Mouse (Mus musculus): Measurements from ENCODE around the gene Clip3.
A peak's percentile ranks its signal among the peaks of the same experiment; 100 is the strongest.

Clip3 gene

GRCm38 (mm10) chr7:30295103-30295502 lies 3.6 kb downstream of the Clip3 start:
- DNase-seq (ENCODE audit: low spot score), result no peak

- no peak for DNase-seq (ENCODE audit: low spot score)
Measured at GRCm38 (mm10) chr7:30296816-30297215, 5.3 kb downstream of the Clip3 start.

GRCm38 (mm10) chr7:30297266-30297665 lies 5.7 kb downstream of the Clip3 start:
- DNase-seq (ENCODE audit: low spot score), result no peak

- DNase-seq (ENCODE audit: low spot score), result peak; percentile 46
Measured at GRCm38 (mm10) chr7:30300914-30301313, 9.4 kb downstream of the Clip3 start.

GRCm38 (mm10) chr7:30306083-30306779 lies 14.7 kb downstream of the Clip3 start:
- DNase-seq (ENCODE audit: low spot score), result peak; percentile 45

- peak; percentile 95 for DNase-seq (ENCODE audit: low spot score)
Measured at GRCm38 (mm10) chr7:30308076-30309005, 16.8 kb downstream of the Clip3 start, which contains the start of gene Alkbh6. Gene Alkbh6, plus strand, starts transcription at chr7:30308717.

- no peak for DNase-seq (ENCODE audit: low spot score)
Measured at GRCm38 (mm10) chr7:30309395-30310129, 18.0 kb downstream of the Clip3 start.

- DNase-seq (ENCODE audit: low spot score), result no peak
Measured at GRCm38 (mm10) chr7:30310136-30310535, 18.6 kb downstream of the Clip3 start.

- no peak for DNase-seq (ENCODE audit: low spot score)
Measured at GRCm38 (mm10) chr7:30313666-30314320, 22.3 kb downstream of the Clip3 start.

GRCm38 (mm10) chr7:30314721-30315155 lies 23.2 kb downstream of the Clip3 start, which contains the start of gene Syne4:
Gene Syne4, plus strand, starts transcription at chr7:30314807.
- DNase-seq (ENCODE audit: low spot score), result no peak

GRCm38 (mm10) chr7:30315559-30316529 lies 24.3 kb downstream of the Clip3 start:
- DNase-seq (ENCODE audit: low spot score), result no peak

- DNase-seq (ENCODE audit: low spot score), result no peak
Measured at GRCm38 (mm10) chr7:30318142-30318541, 26.6 kb downstream of the Clip3 start.

- DNase-seq (ENCODE audit: low spot score), result no peak
Measured at GRCm38 (mm10) chr7:30320946-30321345, 29.4 kb downstream of the Clip3 start.

GRCm38 (mm10) chr7:30321539-30322284 lies 30.2 kb downstream of the Clip3 start, which contains the start of gene E130208F15Rik:
Gene E130208F15Rik, plus strand, starts transcription at chr7:30321740.
- DNase-seq (ENCODE audit: low spot score), result peak; percentile 71

- peak; percentile 94 for DNase-seq (ENCODE audit: low spot score)
Measured at GRCm38 (mm10) chr7:30322285-30322667, 30.7 kb downstream of the Clip3 start.

- DNase-seq (ENCODE audit: low spot score), result peak; percentile 40
Measured at GRCm38 (mm10) chr7:30322865-30323264, 31.3 kb downstream of the Clip3 start.

- no peak for DNase-seq (ENCODE audit: low spot score)
Measured at GRCm38 (mm10) chr7:30323795-30324194, 32.3 kb downstream of the Clip3 start, which contains the start of gene Sdhaf1. Gene Sdhaf1, minus strand, starts transcription at chr7:30323895.

GRCm38 (mm10) chr7:30324300-30324944 lies 32.9 kb downstream of the Clip3 start:
- DNase-seq (ENCODE audit: low spot score), result no peak

- DNase-seq (ENCODE audit: low spot score), result peak; percentile 48
Measured at GRCm38 (mm10) chr7:30325364-30325763, 33.8 kb downstream of the Clip3 start.

Measured in MN1 (cell line).